Mouse (Mus musculus): ENCODE results near the gene Slc23a4. TPM values are rescaled to one million over a fixed set of nuclear protein-coding genes. Genes with fewer than 3 reads are reported as not detected.

Slc23a4 gene
- 1 to 10 TPM; 1.1 to 1.4 TPM for total RNA-seq (2021)
- long read RNA-seq, experiment 1, partial matches to known transcripts = 2 of 2 reads
- long read RNA-seq, experiment 1, other reads (novel, unspliced or antisense) = 0 of 2 reads
- long read RNA-seq, experiment 2 = 0 reads

DNA sequence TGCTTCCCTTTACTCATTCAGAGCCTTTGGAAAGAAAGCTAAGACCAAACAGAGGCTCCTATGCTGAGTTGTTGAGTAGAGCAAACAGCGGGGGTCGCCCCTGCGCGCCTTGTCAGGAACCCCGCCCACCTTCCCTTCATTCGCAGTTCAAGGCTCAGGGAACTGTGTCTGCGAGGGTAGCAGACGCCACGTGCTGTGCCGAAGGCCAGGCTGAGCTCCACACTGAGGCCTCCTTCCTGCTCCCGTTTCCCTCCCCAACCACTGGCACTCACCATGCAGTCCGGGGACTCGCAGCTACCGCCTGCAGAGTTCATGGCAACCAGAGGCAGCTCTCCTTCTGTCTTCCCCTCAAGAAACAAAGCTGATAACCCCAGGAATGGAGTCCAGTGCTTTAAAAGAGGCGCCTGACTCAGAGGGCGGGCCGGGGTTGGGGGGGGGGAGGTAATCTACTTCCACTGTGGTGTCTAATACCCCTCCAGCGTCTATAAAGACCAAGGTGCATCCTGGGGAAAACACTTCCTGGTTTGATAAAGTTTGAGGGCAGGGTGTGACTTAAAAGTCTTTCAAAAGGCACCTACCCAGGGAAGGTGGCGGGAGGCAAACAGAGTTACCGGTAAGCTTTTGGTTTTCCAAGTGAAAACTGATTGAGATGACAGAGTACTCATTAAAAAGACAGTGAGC lies at the start of gene Slc23a4:
Gene Slc23a4, minus strand, starts transcription at position 324 of the 681 bp plus-strand sequence.
- no peak for TF ChIP-seq CTCF (IDR thresholded peaks at IDR 0.05)
- DNase-seq (ENCODE audit: extremely low spot score in 1 of 2, low spot score in 2 of 2) = no peak
- no peak within 1 kb of the TSS for H3K27ac ChIP-seq
- no peak within 1 kb of the TSS for H3K4me3 ChIP-seq
- intact Hi-C loops (cut with DNase I) = no loop called here

DNA sequence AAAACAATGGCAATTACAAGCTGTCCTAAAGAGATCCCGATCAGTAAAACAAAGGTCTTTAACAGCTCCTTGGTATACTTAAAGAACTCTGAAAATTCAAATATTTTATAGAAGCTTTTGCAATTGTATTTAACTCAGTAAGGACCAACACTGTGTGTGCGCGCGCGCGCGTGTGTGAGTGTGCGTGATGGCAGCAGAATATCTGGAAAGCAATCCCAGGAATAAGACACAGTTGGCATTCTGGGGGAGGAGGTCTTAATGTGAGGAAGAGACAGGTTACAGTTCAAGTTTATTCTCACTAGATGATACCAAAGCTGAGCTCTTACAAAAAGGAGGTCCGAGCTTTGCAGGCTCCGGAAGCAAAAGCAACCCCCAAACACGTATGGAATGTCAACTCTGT lies 45.1 kb upstream of the Slc23a4 start:
- intact Hi-C loops (cut with DNase I) = no loop called here
- Histone ChIP-seq H3K4me3 (no peak overlapping the region), H3K27ac (no peak overlapping the region)
- DNase-seq (ENCODE audit: extremely low spot score in 1 of 2, low spot score in 2 of 2) = no peak
- TF ChIP-seq CTCF (IDR thresholded peaks at IDR 0.05) = no peak

DNA sequence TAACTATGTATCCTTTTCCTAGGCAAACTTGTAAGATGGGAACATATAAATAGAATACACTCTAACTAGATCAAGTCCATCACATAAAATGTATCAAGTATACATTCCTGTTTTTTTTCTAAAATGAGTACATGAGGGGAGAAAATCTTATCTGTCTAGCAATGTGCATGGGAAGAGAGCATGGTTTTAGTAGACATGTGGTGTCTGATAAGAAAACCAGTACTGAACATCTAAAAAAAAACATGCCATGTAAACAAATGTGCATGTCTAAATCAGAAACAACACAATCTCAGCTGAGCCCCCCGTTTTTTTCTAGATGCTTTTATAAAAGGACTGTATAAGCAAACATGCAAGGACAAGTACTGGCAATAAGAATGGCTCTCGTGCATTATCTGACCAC lies 44.5 kb upstream of the Slc23a4 start:
- no peak for DNase-seq (ENCODE audit: extremely low spot score in 1 of 2, low spot score in 2 of 2)
- no peak overlapping the region for H3K27ac ChIP-seq
- intact Hi-C loops (cut with DNase I) = no loop called here
- no peak overlapping the region for H3K4me3 ChIP-seq
- no peak for TF ChIP-seq CTCF (IDR thresholded peaks at IDR 0.05)

DNA sequence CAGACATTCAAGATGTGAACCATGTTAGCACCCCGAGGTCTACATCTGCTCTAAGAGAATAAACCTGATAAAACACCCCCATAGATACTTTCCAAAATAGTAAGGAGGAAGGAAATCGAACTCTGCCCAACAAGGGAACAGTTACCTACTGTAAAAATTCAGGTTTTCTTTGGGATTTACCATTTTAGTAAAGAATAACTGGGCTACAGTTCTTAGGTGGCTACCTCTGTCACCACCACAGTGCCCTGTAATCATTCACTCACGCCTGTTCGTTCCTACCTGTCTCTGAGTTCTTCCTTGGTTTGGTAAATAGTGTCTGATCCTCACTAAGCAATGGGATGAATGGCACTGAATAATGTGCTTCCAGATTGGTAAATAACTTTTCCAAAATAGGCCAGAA lies 42.6 kb upstream of the Slc23a4 start:
- no peak for TF ChIP-seq CTCF (IDR thresholded peaks at IDR 0.05)
- DNase-seq (ENCODE audit: extremely low spot score in 1 of 2, low spot score in 2 of 2) = no peak
- intact Hi-C loops (cut with DNase I) = no loop called here
- H3K4me3 ChIP-seq = no peak overlapping the region
- no peak overlapping the region for H3K27ac ChIP-seq

DNA sequence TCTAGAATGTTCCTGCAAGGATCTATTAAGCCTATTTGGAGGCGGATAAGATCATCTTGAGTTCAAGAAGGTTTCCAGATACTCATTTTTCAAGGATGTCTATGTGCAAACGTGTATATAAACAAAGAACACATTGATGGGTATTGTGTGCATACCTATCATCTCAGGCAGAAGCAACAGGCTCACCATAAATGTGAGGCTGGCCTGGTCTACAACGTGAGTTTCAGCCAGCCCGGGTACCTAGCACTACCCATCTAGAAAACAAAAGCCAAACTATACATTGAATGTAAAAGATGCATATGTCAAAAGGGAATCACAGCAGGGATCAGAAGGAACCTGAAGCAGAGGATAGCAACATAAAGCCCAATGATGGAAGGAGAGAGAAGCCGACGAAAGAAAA lies 42.0 kb upstream of the Slc23a4 start:
- TF ChIP-seq CTCF (IDR thresholded peaks at IDR 0.05) = no peak
- H3K27ac ChIP-seq = no peak overlapping the region
- DNase-seq (ENCODE audit: extremely low spot score in 1 of 2, low spot score in 2 of 2) = no peak
- intact Hi-C loops (cut with DNase I) = no loop called here
- H3K4me3 ChIP-seq = no peak overlapping the region

DNA sequence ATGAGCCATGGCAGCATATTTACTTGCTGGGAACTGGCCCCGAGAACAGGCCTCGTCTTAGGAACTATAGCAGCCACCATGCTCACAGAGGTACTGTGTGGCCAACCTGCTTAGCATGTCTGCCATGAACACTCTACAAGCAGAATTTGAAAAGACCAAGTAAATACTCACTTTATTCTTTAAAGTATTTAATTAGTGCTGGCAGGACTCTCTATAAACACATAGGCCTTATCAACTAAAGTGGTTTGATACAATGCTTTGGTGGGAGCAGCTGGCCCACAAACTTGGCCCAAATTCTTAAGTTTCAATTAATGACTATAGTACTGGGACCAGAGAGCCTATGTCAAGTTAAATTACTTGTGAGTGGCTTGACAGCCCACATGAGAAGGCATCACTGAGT lies 39.8 kb upstream of the Slc23a4 start:
- TF ChIP-seq CTCF (IDR thresholded peaks at IDR 0.05) = no peak
- Histone ChIP-seq H3K4me3 (no peak overlapping the region), H3K27ac (no peak overlapping the region)
- no peak for DNase-seq (ENCODE audit: extremely low spot score in 1 of 2, low spot score in 2 of 2)
- intact Hi-C loops (cut with DNase I) = no loop called here

DNA sequence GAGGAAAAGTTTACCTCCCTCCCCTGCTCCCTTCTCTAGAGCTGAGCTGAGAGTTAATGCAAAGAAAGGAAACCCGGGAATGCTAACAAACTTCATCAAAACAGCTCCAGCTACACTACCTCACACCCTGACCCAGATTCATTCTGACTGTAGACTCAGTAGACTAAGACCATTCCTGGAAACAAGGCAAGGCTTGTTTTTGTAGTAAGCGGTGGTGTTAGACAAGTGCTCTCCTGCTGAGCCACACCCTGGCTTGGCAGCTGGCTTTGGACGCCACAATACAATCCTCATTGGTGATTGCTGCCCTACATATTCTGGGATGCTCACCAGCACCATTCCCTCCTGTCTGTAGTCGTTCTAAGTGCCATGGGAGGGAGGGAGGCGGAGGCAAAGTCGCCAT lies 39.1 kb upstream of the Slc23a4 start:
- intact Hi-C loops (cut with DNase I) = no loop called here
- no peak for TF ChIP-seq CTCF (IDR thresholded peaks at IDR 0.05)
- H3K27ac ChIP-seq = no peak overlapping the region
- no peak overlapping the region for H3K4me3 ChIP-seq
- DNase-seq (ENCODE audit: extremely low spot score in 1 of 2, low spot score in 2 of 2) = no peak

DNA sequence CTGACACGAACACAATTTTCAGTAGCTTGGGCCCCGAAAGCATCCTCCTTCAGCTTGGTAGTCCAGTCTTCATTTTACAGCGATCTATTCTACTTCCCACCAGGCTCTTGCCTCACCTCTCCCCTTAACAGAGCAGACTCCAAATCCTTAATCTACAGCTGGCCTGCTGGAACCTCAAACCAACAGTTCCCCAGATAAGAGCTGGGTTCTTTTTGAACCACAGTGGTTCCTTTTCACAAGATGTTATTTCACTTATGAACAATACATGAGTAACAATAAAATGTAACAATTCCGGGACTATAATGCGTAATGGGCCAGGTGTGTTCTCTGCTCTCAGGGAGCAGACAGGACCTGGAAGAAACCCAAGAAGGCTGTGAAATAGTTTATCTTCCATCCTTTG lies 28.4 kb upstream of the Slc23a4 start:
- Histone ChIP-seq H3K27ac (no peak overlapping the region), H3K4me3 (no peak overlapping the region)
- TF ChIP-seq CTCF (IDR thresholded peaks at IDR 0.05) = no peak
- DNase-seq (ENCODE audit: extremely low spot score in 1 of 2, low spot score in 2 of 2) = no peak
- intact Hi-C loops (cut with DNase I) = no loop called here

DNA sequence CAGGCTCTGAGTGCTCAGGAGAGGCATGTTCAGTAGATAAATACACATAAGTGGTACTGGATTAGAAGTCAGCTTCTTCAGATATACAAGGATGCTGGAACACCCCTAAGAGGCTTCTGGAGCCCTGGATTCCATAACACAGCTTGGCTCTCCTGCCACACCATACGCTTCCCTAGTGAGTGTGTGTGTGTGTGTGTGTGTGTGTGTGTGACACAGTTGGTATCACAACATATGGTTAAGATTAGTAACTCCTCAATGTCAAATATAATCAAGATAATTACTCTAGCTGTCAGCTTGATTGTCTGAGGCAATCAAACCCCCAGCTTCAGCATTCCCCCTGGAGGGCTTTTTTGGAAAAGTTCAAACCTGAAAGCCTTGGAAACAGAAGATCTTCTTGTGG lies 23.7 kb upstream of the Slc23a4 start:
- intact Hi-C loops (cut with DNase I) = no loop called here
- no peak for TF ChIP-seq CTCF (IDR thresholded peaks at IDR 0.05)
- no peak for DNase-seq (ENCODE audit: extremely low spot score in 1 of 2, low spot score in 2 of 2)
- Histone ChIP-seq H3K4me3 (no peak overlapping the region), H3K27ac (no peak overlapping the region)

DNA sequence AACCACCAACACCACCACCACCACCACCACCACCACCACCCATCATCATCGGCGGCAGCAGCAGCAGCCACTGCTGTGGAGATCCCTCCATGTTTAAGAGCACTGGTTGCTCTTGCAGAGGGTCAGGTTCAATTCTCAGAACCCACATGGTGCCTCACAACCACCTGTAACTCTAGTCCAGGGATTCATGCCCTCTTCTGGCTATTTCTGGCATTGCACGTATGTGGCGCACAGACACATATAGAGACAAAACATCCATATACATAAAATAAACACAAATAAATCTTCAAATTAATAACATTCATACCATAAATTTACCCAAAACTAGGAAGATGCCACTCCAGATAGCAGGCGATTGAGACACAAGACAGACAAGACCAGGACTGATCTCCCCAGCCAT lies 22.5 kb upstream of the Slc23a4 start:
- intact Hi-C loops (cut with DNase I) = no loop called here
- no peak for DNase-seq (ENCODE audit: extremely low spot score in 1 of 2, low spot score in 2 of 2)
- peak; percentile 7; the same call in 1 of the 2 replicates for TF ChIP-seq CTCF (IDR thresholded peaks at IDR 0.05)
- Histone ChIP-seq H3K4me3 (no peak overlapping the region), H3K27ac (no peak overlapping the region)

DNA sequence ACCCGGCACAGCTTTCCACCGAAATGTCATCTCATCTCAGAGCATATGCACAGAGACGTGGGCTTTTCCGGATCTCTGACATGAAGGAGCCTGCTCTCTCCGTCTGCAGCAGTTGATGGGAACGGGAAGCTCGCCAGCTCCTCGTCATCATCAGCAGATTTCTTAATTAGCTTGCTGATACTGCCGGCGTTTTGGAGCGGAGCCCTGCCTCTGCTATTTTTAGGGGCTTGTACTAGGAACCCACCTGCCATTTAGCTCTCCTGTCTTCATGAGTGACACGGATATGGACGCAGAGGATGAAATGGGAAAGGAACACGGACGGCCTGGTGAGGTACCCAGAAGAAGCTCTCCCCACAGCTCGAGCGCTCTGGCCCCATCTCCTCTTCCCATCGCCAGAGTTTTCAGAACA lies 14.1 kb upstream of the Slc23a4 start:
- H3K4me3 ChIP-seq = peak overlapping the region; percentile 14
- no peak for TF ChIP-seq CTCF (IDR thresholded peaks at IDR 0.05)
- H3K27ac ChIP-seq = peak overlapping the region; percentile 57; the same call in 1 of the 2 replicates
- intact Hi-C loops (cut with DNase I) = loop anchor here (5.0 kb wide), 1 partner anchor 130 kb away; the partner anchor contains the start of gene Cnot4
- peak; percentile 56 to 63 for DNase-seq (ENCODE audit: extremely low spot score in 1 of 2, low spot score in 2 of 2)

DNA sequence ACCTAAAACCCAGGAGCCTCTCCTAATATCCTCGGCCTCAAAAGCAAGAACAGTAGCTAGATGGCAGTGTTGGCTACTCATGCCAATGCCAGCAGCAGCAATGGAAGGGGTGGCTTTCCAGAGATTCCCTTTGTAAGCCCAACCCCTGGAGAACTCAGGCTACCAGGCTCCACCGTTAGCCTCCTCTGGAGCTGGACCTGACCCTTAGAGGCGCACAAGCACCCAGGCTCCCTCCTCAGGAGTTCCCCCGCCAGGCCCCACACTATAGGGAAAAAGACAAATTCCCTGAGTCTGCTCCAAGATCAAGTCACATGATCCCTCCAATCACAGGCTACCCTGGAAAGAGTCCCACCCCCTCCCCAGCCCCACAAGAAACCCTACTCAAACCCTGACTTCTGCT lies 10.9 kb upstream of the Slc23a4 start:
- TF ChIP-seq CTCF (IDR thresholded peaks at IDR 0.05) = peak; percentile 68
- peak; percentile 41 to 51 for DNase-seq (ENCODE audit: extremely low spot score in 1 of 2, low spot score in 2 of 2)
- no peak overlapping the region for H3K27ac ChIP-seq
- intact Hi-C loops (cut with DNase I) = loop anchor here (2.0 to 10.0 kb wide), 5 partner anchors 64 to 704 kb away; partner anchors contain the start of genes Cyren and Nup205
- no peak overlapping the region for H3K4me3 ChIP-seq

DNA sequence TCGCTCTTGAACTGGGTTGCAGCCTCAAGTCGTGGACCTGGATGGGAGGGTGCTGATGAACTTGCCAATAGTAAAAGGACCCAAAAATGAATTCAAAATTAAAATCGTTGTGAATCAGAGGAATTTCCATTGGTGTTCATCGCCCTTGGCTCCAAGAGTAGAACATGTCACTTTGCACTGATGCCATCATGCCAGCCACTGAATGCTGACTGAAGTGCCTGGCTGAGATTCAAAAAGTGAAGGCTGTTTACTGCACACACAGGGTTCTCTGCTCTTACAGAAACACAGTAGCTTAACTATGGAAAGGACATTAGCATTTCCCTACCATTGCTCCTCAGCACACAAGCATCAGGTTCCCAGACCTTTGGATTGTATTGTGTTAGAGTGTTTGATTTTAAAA lies 8.3 kb upstream of the Slc23a4 start:
- no peak for TF ChIP-seq CTCF (IDR thresholded peaks at IDR 0.05)
- intact Hi-C loops (cut with DNase I) = loop anchor here (5.0 to 10.0 kb wide), 4 partner anchors 119 to 702 kb away; partner anchors contain the start of genes Cyren and Nup205
- no peak for DNase-seq (ENCODE audit: extremely low spot score in 1 of 2, low spot score in 2 of 2)
- H3K27ac ChIP-seq = no peak overlapping the region
- no peak overlapping the region for H3K4me3 ChIP-seq
